Mouse (Mus musculus) thymus, adult 2 months (tissue): Measurements from ENCODE around the gene Tnfsf13b. TPM values are rescaled to one million over a fixed set of nuclear protein-coding genes. Genes with fewer than 3 reads are reported as not detected.

Experiments used
- DNase-seq: peaks from one replicate; pipeline ENCODE4 v3.0.0; 2021
- H3K27ac ChIP-seq: fragments of 200-500 bp; 2 replicates; pipeline ENCODE4 v1.5.1; 2012; ENCODE audit warnings: low read length, control low read depth; ENCODE audit not compliant: control insufficient read depth, insufficient read depth
- H3K27me3 ChIP-seq: fragments of 200-500 bp; 2 replicates; pipeline ENCODE4 v1.6.1; 2012; ENCODE audit warnings: mild to moderate bottlenecking, low read length, moderate library complexity, mixed read lengths; ENCODE audit not compliant: control insufficient read depth, insufficient read depth
- H3K36me3 ChIP-seq: fragments of 200-500 bp; 2 replicates; pipeline ENCODE4 v1.6.1; 2012; ENCODE audit warnings: mild to moderate bottlenecking, low read length, moderate library complexity; ENCODE audit not compliant: control insufficient read depth, insufficient read depth
- H3K4me1 ChIP-seq: fragments of 200-500 bp; replicated peaks from 2 replicates; pipeline ENCODE4 v1.6.1; 2012; ENCODE audit warnings: low read length; ENCODE audit not compliant: control insufficient read depth, insufficient read depth
- H3K4me3 ChIP-seq: fragments of 200-500 bp; 2 replicates; pipeline ENCODE4 v1.5.1; 2012; ENCODE audit warnings: mild to moderate bottlenecking, low read length, control low read depth, moderate library complexity; ENCODE audit not compliant: control insufficient read depth, insufficient read depth
- CTCF ChIP-seq: fragments of 200-500 bp; IDR thresholded peaks from 2 replicates; pipeline ENCODE4 v1.5.1; 2012; ENCODE audit warnings: mild to moderate bottlenecking, control low read depth, low read length, moderate library complexity, borderline replicate concordance; ENCODE audit not compliant: control insufficient read depth, poor library complexity, insufficient read depth; ENCODE audit errors: extremely low read depth
- POLR2A ChIP-seq: fragments of 200-500 bp; IDR thresholded peaks from 2 replicates; pipeline ENCODE4 v1.6.1; 2012; ENCODE audit warnings: mild to moderate bottlenecking, low read length, control low read depth, moderate library complexity; ENCODE audit not compliant: control insufficient read depth, poor library complexity, insufficient read depth; ENCODE audit errors: extremely low read depth
- WGBS: fragments of 180-500 bp; shearing (Covaris S2); methylation state at CpG from one replicate; pipeline ENCODE4 v1.1.7; 2018; 5-methylcytosine and 5-hydroxymethylcytosine counted together
- polyA plus RNA-seq: library from polyadenylated mRNA; depleted of rRNA; stranded (reverse); fragments of >200 nt; gene quantifications from 2 replicates; pipeline ENCODE4 v1.2.3, GENCODE M21; 2012; rRNA removed

Gene Tnfsf13b
- polyA plus RNA-seq, 1 experiment = 1.7 TPM

- 86% methylated on average over 7 of the region's 7 CpGs for WGBS
- no peak overlapping the region for H3K4me3 ChIP-seq
- H3K27ac ChIP-seq = no peak overlapping the region
- DNase-seq = no peak
- no peaks in the 10 kb centered on the region for H3K4me1 ChIP-seq
- no peaks in the 10 kb centered on the region for H3K36me3 ChIP-seq
- TF ChIP-seq POLR2A (no peak), CTCF (no peak)
- H3K27me3 ChIP-seq = no peaks in the 10 kb centered on the region
Observed at GRCm38 (mm10) chr8:10067775-10068174, 61.5 kb downstream of the Tnfsf13b start.

DNA sequence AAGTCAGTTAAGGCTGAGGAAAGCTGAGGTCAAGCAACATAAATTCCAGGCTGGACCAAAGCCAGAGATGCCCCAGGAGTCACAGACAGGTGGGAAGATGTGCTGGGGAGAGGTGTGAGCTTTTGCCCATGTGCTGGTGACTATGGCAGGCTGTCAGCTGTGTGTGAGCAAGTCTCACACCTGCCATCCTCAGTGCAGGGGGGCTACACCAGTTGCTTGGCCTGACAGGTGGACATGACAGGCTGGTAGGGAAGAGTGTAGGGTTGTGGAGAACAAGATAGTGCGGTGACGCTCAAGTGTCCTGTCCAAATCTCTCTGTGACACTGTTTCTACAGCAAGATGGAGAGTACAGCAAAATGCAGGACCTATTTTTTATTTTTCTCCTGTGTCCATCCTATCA lies 66.1 kb downstream of the Tnfsf13b start:
- Histone ChIP-seq H3K27me3 (no peaks in the 10 kb centered on the region), H3K36me3 (no peaks in the 10 kb centered on the region), H3K4me1 (no peaks in the 10 kb centered on the region), H3K4me3 (no peak overlapping the region), H3K27ac (no peak overlapping the region)
- TF ChIP-seq POLR2A (no peak), CTCF (no peak)
- DNase-seq = no peak
- WGBS = 93% methylated on average over 2 of the region's 2 CpGs

Other genes with a start within 250 kb of the Tnfsf13b start
- gene Fam155a, start 235.3 kb upstream of the Tnfsf13b start, polyA plus RNA-seq = 0.06 and 0.09 TPM in 2 replicates
- not detected in 2 replicates for gene Gm10217, start 142.2 kb upstream of the Tnfsf13b start, polyA plus RNA-seq
- 16.0 and 18.3 TPM in 2 replicates for gene Lig4, start 28.8 kb upstream of the Tnfsf13b start, polyA plus RNA-seq
- gene Abhd13, start 28.8 kb upstream of the Tnfsf13b start, polyA plus RNA-seq = 10.5 and 10.9 TPM in 2 replicates
- 0.61 and 0.66 TPM in 2 replicates for gene Myo16, start 147.4 kb downstream of the Tnfsf13b start, polyA plus RNA-seq